Mouse (Mus musculus) stomach, embryonic 16.5 days (tissue): ENCODE results near the gene Dbndd1. TPM values are rescaled to one million over a fixed set of nuclear protein-coding genes. Genes with fewer than 3 reads are reported as not detected.
"Not testable (repeated sequence)": the region's sequence is repeated elsewhere in the genome, so short reads cannot be mapped to it uniquely, and the experiment has no call there.

ENCODE experiments used
- ATAC-seq: fragments of 200-750 bp; cut with Nextera tagmentation; 2 replicates; pipeline ENCODE4 v1.8.0; 2017; ENCODE audit warnings: moderate number of reproducible peaks, moderate TSS enrichment; ENCODE audit not compliant: insufficient read depth, low FRiP score
- H3K27ac ChIP-seq: fragments of 300-500 bp; sonication (generic); 2 replicates; pipeline ENCODE4 v1.5.1; 2014; ENCODE audit warnings: low read length
- H3K27me3 ChIP-seq: fragments of 300-500 bp; sonication (generic); 2 replicates; pipeline ENCODE4 v1.6.1; 2014; ENCODE audit warnings: low read length, control low read depth, mixed read lengths; ENCODE audit not compliant: control insufficient read depth, insufficient read depth
- H3K36me3 ChIP-seq: fragments of 300-500 bp; sonication (generic); 2 replicates; pipeline ENCODE4 v1.6.1; 2014; ENCODE audit warnings: low read length; ENCODE audit not compliant: control insufficient read depth, insufficient read depth
- H3K4me1 ChIP-seq: fragments of 300-500 bp; sonication (generic); 2 replicates; pipeline ENCODE4 v1.6.1; 2014; ENCODE audit warnings: low read length, control low read depth, mixed read lengths; ENCODE audit not compliant: control insufficient read depth, insufficient read depth
- H3K4me2 ChIP-seq: fragments of 300-500 bp; sonication (generic); 2 replicates; pipeline ENCODE4 v1.6.1; 2014; ENCODE audit warnings: low read depth, low read length, mixed read lengths
- H3K4me3 ChIP-seq: fragments of 300-500 bp; sonication (generic); replicated peaks from 2 replicates; pipeline ENCODE4 v1.5.1; 2014; ENCODE audit warnings: mild to moderate bottlenecking, low read length
- H3K9ac ChIP-seq: fragments of 300-500 bp; sonication (generic); 2 replicates; pipeline ENCODE4 v1.6.1; 2014; ENCODE audit warnings: low read length
- H3K9me3 ChIP-seq: fragments of 300-500 bp; sonication (generic); replicated peaks from 2 replicates; pipeline ENCODE4 v1.6.1; 2016; ENCODE audit warnings: low read length, control low read depth; ENCODE audit not compliant: control insufficient read depth
- WGBS: fragments of 180-500 bp; shearing (Covaris S2); extraction: QIAGEN DNeasy Blood & Tissue Kit; methylation state at CpG from one replicate; pipeline ENCODE4 v1.1.7; 2014; 5-methylcytosine and 5-hydroxymethylcytosine counted together
- polyA plus RNA-seq: library from polyadenylated mRNA; unstranded; fragments of >200 nt; fragmentation: Nextera tagmentation; extraction: Ambion mirVana; gene quantifications from 2 replicates; pipeline ENCODE4 v1.2.1, GENCODE M21; 2015

The Dbndd1 gene
- polyA plus RNA-seq, 1 experiment from 2014 or later: 3.2 TPM

- Histone ChIP-seq H3K4me2 (peak within 1 kb of the TSS; percentile 68), H3K36me3 (peaks cover 9% of the 10 kb centered on the region; the same call in 1 of the 2 replicates), H3K9me3 (no peaks in the 10 kb centered on the region), H3K27me3 (no peaks in the 10 kb centered on the region), H3K4me1 (peaks cover 16% of the 10 kb centered on the region), H3K4me3 (peak within 1 kb of the TSS; percentile 84), H3K9ac (peak within 1 kb of the TSS; percentile 92), H3K27ac (peak within 1 kb of the TSS; percentile 94)
- WGBS: 0% methylated on average over 56 of the region's 58 CpGs
- peak; percentile 97 for ATAC-seq
These were observed 37.5 kb downstream of the Dbndd1 start, which contains the start of gene Afg3l1 for GRCm38 (mm10) chr8:123477737-123478258. Gene Afg3l1 (plus strand): TSS chr8:123477903.

- H3K36me3 ChIP-seq: 0 out of 2 replicates have a peak, but pooled peaks cover 3% of the 10 kb centered on the region
- no peak overlapping the region for H3K27ac ChIP-seq
- H3K9ac ChIP-seq: peak overlapping the region; percentile 92
- WGBS: 7% methylated on average over 34 of the region's 34 CpGs
- peak overlapping the region; percentile 68 for H3K4me2 ChIP-seq
- H3K27me3 ChIP-seq: no peaks in the 10 kb centered on the region
- H3K4me3 ChIP-seq: peak overlapping the region; percentile 84
- 0 out of 2 replicates have a peak, but pooled peaks have one; percentile 11 for ATAC-seq
- peaks cover 16% of the 10 kb centered on the region for H3K4me1 ChIP-seq
- no peaks in the 10 kb centered on the region for H3K9me3 ChIP-seq
These were observed 38.1 kb downstream of the Dbndd1 start for GRCm38 (mm10) chr8:123476911-123477736.

GRCm38 (mm10) chr8:123474549-123474948 lies 40.7 kb downstream of the Dbndd1 start:
- H3K9ac ChIP-seq, H3K4me3 ChIP-seq, H3K27me3 ChIP-seq, H3K9me3 ChIP-seq, ATAC-seq, H3K4me2 ChIP-seq, H3K27ac ChIP-seq, H3K36me3 ChIP-seq: not testable (repeated sequence)
- WGBS: 57% methylated on average over 5 of the region's 5 CpGs
- peaks cover 16% of the 10 kb centered on the region for H3K4me1 ChIP-seq

GRCm38 (mm10) chr8:123472991-123473390 lies 42.3 kb downstream of the Dbndd1 start:
- 47% methylated on average over 6 of the region's 6 CpGs for WGBS
- not testable (repeated sequence) for H3K27me3 ChIP-seq, ATAC-seq, H3K27ac ChIP-seq, H3K36me3 ChIP-seq, H3K4me1 ChIP-seq, H3K4me2 ChIP-seq, H3K4me3 ChIP-seq, H3K9ac ChIP-seq, H3K9me3 ChIP-seq

GRCm38 (mm10) chr8:123467476-123467875 lies 47.8 kb downstream of the Dbndd1 start:
- Histone ChIP-seq H3K27me3 (no peaks in the 10 kb centered on the region), H3K4me3 (no peak overlapping the region), H3K9me3 (no peaks in the 10 kb centered on the region), H3K27ac (no peak overlapping the region), H3K9ac (no peak overlapping the region), H3K36me3 (no peaks in the 10 kb centered on the region), H3K4me2 (no peak overlapping the region), H3K4me1 (no peaks in the 10 kb centered on the region)
- no peak for ATAC-seq
- WGBS: 80% methylated on average over 3 of the region's 3 CpGs

- H3K4me3 ChIP-seq: no peak overlapping the region
- no peaks in the 10 kb centered on the region for H3K4me1 ChIP-seq
- ATAC-seq: no peak
- H3K9ac ChIP-seq: no peak overlapping the region
- 84% methylated on average over 4 of the region's 4 CpGs for WGBS
- H3K36me3 ChIP-seq: peaks cover 16% of the 10 kb centered on the region
- H3K27me3 ChIP-seq: no peaks in the 10 kb centered on the region
- H3K9me3 ChIP-seq: no peaks in the 10 kb centered on the region
- H3K27ac ChIP-seq: no peak overlapping the region
- no peak overlapping the region for H3K4me2 ChIP-seq
These were observed 51.6 kb downstream of the Dbndd1 start for GRCm38 (mm10) chr8:123463651-123464050.

Other genes with a start within 250 kb of the Dbndd1 start
- 18.1 and 18.9 TPM in 2 replicates for gene Fanca, start 196.9 kb downstream of the Dbndd1 start, polyA plus RNA-seq
- gene Spire2, start 182.8 kb downstream of the Dbndd1 start, polyA plus RNA-seq: 2.7 TPM in 2 replicates
- 167 and 177 TPM in 2 replicates for gene Tcf25, start 141.7 kb downstream of the Dbndd1 start, polyA plus RNA-seq
- not detected in 2 replicates for gene Mc1r, start 108.4 kb downstream of the Dbndd1 start, polyA plus RNA-seq
- gene Tubb3, start 104.0 kb downstream of the Dbndd1 start, polyA plus RNA-seq: 46.7 and 50.2 TPM in 2 replicates
- gene Def8, start 91.9 kb downstream of the Dbndd1 start, polyA plus RNA-seq: 27.0 and 30.5 TPM in 2 replicates
- 47.2 and 52.3 TPM in 2 replicates for gene Afg3l1, start 37.6 kb downstream of the Dbndd1 start, polyA plus RNA-seq
- 24.7 and 25.9 TPM in 2 replicates for gene Gas8, start 3.4 kb upstream of the Dbndd1 start, polyA plus RNA-seq
- 7.8 and 8.7 TPM in 2 replicates for gene Rhou, start 138.5 kb upstream of the Dbndd1 start, polyA plus RNA-seq